Mouse (Mus musculus) kidney, postnatal 25 days (tissue): ENCODE measurements around the gene Olfr1370.
A peak's percentile ranks its signal among the peaks of the same experiment; 100 is the strongest.
"Not testable (repeated sequence)": the region's sequence is repeated elsewhere in the genome, so short reads cannot be mapped to it uniquely, and the experiment has no call there.

ENCODE experiments used
- DNase-seq, 2 experiments: peaks; one replicate each; pipeline ENCODE4 v3.0.0; 2021; ENCODE audit warnings: mixed read lengths in 2 of 2

The Olfr1370 gene

DNA sequence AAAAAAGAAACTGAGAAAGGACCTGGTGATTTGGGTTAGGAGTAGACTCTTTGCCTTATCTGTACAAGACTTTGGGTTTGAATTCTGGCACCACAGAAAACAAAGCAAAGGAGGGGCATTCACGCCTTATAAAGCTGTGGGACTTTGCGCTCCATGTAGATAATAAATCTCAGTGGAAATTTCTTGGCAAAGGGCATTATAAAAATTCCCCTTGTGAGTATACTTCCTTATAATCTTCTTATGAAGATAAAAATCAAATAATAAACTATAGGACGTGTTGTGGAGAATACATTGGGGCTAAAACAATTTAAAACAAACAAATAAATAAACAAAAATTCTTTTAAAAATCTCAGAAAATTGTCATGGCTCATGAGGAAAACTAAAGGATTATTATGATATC is at the start of gene Olfr1370:
Gene Olfr1370 (minus strand): TSS at position 101 of the 400 bp plus-strand sequence.
- DNase-seq: no peak

DNA sequence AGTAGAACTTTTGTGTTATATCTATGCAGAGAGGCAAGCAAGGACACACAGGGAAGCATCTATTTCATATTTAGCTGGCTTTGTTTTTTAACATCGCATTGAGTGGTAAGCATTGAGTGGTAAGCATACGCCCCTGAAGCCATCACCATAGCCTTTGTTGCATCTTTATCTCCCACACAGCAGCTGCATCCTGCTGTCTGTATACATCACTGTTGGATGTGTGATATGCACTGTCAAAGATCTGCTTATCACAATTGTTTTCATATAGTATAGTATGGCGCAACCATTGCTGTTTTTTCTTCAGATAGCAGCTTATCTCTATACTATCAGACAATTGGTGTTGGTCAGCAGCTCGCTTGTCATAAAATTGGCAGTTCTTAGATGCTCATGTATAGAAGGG is 39.4 kb upstream of the Olfr1370 start:
- DNase-seq: no peak

DNA sequence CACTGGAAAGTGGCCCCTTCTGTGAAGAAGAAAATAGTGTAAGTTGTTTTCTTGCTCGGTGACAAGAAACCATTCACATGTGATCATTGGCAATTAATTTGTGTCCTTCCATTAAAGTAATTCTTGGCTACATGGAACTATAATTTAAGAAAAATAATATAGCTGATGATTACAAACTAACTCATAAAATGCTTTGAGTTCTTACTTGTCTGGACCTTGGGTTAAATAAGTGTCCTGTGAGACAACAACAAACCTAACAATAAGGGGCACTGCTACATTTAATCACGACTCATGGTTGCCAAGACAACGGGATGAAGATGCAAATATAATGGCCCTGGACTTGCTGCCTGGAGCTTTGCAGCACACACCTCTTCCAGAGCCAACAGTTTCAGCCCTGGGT is 36.4 kb upstream of the Olfr1370 start, which contains the start of gene Olfr1369-ps1:
Gene Olfr1369-ps1 (plus strand): TSS at position 301 of the 400 bp plus-strand sequence.
- DNase-seq: not testable (repeated sequence)

DNA sequence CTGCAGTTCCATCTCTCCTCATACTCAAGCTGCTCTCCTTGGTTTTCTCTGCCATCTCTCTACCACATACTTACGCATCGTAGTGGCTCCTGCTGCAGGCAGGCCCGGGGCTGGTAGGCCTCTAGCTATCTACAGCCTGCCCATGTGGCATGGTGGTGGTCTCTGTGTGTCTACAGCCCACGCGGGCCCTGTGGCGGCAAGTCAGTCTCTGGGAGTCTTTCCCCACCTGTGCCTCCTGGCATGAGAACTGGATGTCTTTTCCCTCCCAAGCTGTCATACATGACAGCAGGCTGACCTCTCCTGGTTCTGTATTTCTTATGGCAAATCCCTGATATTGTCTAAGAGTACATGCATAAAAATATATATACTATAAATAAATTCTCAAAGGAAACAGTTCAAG is 35.7 kb upstream of the Olfr1370 start:
- no peak for DNase-seq

DNA sequence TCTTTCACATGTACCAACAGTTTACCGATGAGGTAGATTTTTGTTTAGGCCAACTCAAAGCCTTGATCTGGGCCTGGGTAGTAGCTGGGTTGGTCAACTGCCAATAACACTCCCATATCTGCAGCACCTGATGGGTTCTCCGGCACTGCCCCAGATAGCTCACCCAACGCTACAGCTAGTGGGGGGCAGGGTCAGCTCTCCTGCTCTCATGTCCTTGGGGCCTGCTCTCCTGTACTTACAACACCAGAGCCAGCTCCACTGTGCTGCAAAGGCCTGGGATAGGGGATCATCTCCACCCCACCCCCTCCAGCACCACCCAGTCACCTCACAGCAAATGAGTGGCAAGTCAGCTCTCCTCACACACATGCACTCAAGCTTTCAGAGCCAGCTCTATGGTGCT is 35.0 kb upstream of the Olfr1370 start:
- no peak for DNase-seq

DNA sequence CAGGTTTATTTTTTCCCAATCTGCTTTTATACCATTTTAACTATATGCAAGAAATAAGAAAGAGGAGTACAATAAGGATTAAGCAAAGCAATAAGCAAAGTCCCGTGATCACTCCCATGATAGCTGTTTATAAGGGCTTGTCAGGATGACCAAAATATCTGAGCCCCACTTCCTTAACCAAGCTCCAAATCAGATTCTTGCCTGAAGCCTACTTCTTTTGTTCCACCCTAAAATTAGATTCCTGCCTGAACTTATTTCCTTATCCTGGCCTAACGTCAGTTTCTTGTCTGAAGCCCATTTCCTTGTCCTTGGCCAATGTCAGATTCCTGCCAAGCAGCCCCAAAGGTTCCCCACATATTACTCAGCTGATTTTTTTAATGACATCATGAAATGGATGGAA is 7.9 kb upstream of the Olfr1370 start:
- DNase-seq: peak; percentile 22 to 52

DNA sequence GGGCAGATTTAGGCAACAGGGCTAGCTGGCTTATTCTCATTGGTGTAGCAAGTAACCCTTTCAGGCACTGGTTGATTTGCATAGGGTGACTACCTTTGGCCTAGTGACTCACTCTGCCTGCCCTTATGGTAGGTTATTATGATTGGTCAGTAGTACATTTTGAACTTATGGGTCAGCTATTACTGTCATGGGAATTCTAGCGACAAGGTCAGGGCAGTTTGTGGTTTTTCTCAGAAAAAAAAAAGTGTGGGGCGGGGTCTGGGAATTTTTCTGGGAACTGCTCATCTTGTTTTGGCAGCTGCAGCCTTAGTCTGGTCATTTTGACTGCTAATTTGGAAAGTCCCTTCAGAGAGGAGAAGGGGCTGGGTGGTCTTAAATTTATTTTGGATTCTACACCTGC is 8.7 kb downstream of the Olfr1370 start:
- DNase-seq: no peak

DNA sequence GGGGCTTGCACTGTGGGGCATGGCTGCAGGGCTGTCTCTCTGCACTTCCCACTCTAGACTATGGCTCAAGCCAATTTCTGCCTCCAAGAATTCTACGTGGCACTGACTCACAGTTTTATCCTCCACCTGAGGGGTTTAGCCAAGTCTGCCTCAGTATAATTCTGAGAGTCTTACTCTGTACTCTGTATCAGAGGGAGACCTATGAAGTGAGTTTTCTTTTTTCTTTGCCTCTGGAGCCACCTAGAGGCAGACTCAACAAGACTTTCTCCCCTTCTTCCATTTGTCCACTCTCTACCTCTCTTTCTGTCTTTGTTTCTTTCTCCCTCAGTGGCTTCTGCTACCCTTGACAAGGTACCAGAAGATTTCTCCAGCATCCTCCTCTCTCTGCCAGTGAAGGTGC is 24.6 kb downstream of the Olfr1370 start:
- no peak for DNase-seq

DNA sequence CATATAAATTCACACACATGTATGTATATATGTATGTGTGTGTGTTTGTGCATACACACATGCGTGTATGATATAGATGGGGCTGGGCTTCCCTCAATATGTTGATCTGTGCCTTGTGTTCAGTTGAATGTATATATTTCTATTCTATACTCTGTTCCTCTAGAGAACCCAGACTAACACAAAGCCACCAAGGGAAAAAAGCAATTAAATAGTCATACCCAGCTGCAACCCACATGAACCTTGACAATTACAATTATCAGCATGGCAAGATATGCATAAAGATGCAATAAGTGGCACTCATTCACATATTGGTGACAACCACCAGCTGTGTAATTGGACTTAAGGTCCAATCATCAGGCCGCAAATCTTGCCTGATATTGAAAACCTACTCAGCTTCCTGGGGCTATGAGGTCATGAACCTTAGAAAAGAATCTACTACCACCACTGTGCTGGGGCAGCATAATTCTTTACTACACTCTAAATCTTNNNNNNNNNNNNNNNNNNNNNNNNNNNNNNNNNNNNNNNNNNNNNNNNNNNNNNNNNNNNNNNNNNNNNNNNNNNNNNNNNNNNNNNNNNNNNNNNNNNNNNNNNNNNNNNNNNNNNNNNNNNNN is 34.1 kb downstream of the Olfr1370 start:
- no peak for DNase-seq

DNA sequence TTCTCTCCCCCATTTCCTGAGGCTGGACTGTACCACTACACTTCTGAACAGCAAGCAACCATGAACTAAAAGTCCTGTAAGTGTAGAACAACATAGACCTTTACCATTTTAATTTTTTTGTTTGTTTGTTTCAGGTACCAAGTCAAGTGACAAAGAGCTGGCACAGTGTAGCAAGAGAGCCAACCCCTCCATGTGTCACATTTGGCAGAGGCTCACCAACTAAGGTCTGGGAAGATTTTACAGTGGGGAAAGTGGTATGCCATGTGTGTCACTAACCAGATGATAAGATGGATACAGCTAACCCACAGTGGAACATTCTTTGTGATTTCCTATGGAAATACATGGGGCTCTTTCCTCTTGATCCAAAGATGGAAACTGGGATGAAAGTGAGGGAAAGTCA is 38.8 kb downstream of the Olfr1370 start:
- DNase-seq: no peak

DNA sequence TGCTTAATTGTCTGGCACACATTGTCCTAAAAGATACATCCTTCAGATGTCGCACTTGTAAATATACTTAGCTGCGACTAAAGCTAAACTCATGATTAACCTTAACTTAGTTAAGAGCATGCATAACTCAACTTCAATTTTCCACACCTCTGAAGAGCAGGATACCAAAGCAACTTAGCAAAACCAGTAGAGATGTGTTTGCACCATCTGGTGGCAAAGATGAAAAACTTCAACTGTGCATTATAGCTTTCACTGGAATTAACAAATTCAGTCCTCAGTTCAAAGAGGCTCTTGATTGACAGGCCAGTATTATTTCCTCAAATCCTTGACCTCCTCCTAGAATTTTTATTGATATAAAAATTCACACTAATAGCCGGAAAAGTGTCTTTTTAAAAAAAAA is 39.7 kb downstream of the Olfr1370 start:
- no peak for DNase-seq

DNA sequence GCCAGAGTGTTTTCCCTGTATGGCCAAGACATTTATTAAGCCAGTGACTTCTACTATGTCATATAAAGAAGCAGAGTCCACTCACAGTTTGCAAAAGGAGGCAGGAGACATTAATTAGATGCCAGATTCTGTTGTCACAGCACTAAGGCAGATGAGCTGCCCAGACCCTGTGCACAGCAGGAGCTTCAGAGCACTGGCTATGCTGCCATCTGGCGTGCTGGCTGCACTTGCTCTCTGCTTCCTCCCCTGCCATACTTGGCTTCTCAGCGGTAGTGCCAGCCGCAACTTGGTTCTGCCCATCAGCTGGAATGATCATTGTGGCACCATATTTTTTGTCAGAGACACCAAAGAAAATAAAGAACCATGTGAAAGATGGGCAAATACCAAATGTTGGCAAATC is 41.6 kb downstream of the Olfr1370 start:
- no peak for DNase-seq

DNA sequence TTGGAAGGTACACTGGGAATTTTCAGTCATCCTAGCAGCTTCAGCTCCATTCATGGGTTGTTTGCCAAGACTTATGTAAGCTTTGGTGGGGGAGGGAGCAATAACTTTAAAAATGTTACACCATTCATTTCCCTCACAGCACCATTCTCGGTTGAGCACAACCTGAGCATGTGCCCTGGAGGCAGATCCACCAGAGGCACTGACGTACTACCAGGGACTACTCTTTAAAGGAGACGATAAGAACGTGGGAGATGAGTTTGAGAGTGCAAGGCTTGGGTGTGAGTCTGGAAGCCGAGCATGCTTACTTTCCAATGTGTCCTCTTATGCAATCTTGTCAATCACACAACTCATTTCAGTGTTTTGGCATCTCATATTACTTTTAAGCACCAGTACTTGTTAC is 49.9 kb downstream of the Olfr1370 start:
- no peak for DNase-seq
